Mouse (Mus musculus) limb, embryonic 11.5 days (tissue): ENCODE measurements around the gene Ren1. TPM values are rescaled to one million over a fixed set of nuclear protein-coding genes. Genes with fewer than 3 reads are reported as not detected.

Experiments used
- ATAC-seq: fragments of 200-750 bp; cut with Nextera tagmentation; 2 replicates; pipeline ENCODE4 v1.8.0; 2017; ENCODE audit warnings: low read depth; ENCODE audit not compliant: insufficient number of reproducible peaks, low FRiP score, low TSS enrichment
- DNase-seq: peaks from one replicate; pipeline ENCODE4 v3.0.0-alpha.2; 2015; ENCODE audit warnings: low spot score
- H3K27ac ChIP-seq: fragments of 300-500 bp; sonication (generic); replicated peaks from 2 replicates; pipeline ENCODE4 v1.5.1; 2014; ENCODE audit warnings: low read depth, mild to moderate bottlenecking, low read length
- H3K27me3 ChIP-seq: fragments of 300-500 bp; sonication (generic); 2 replicates; pipeline ENCODE4 v1.6.1; 2014; ENCODE audit warnings: mild to moderate bottlenecking, low read length, mixed read lengths; ENCODE audit not compliant: control insufficient read depth, insufficient read depth
- H3K36me3 ChIP-seq: fragments of 300-500 bp; sonication (generic); 2 replicates; pipeline ENCODE4 v1.6.1; 2014; ENCODE audit warnings: mild to moderate bottlenecking, low read length, moderate library complexity, mixed read lengths; ENCODE audit not compliant: control insufficient read depth, insufficient read depth
- H3K4me1 ChIP-seq: fragments of 300-500 bp; sonication (generic); 2 replicates; pipeline ENCODE4 v1.6.1; 2014; ENCODE audit warnings: low read length, mixed read lengths; ENCODE audit not compliant: control insufficient read depth, insufficient read depth
- H3K4me2 ChIP-seq: fragments of 300-500 bp; sonication (generic); 2 replicates; pipeline ENCODE4 v1.6.1; 2014; ENCODE audit warnings: low read depth, mild to moderate bottlenecking, moderate library complexity; ENCODE audit not compliant: severe bottlenecking
- H3K4me3 ChIP-seq: fragments of 300-500 bp; sonication (generic); 2 replicates; pipeline ENCODE4 v1.5.1; 2014; ENCODE audit warnings: low read depth, low read length
- H3K9ac ChIP-seq: fragments of 300-500 bp; sonication (generic); 2 replicates; pipeline ENCODE4 v1.6.1; 2014; ENCODE audit warnings: mild to moderate bottlenecking, low read length
- H3K9me3 ChIP-seq: fragments of 300-500 bp; sonication (generic); 2 replicates; pipeline ENCODE4 v1.6.1; 2016; ENCODE audit warnings: low read length; ENCODE audit not compliant: control insufficient read depth
- WGBS: fragments of 180-500 bp; shearing (Covaris S2); extraction: QIAGEN DNeasy Blood & Tissue Kit; methylation state at CpG from one replicate; pipeline ENCODE4 v1.1.7; 2014; 5-methylcytosine and 5-hydroxymethylcytosine counted together
- polyA plus RNA-seq: library from polyadenylated mRNA; unstranded; fragments of >200 nt; fragmentation: Nextera tagmentation; extraction: Ambion mirVana; gene quantifications from 2 replicates; pipeline ENCODE4 v1.2.1, GENCODE M21; 2014

The Ren1 gene
- polyA plus RNA-seq, 1 experiment from 2014 or later, result not detected

- ATAC-seq (no peak), DNase-seq (no peak)
- Histone ChIP-seq H3K9ac (no peak overlapping the region), H3K4me2 (no peak overlapping the region), H3K36me3 (no peaks in the 10 kb centered on the region), H3K27ac (no peak overlapping the region), H3K4me3 (no peak overlapping the region), H3K27me3 (no peaks in the 10 kb centered on the region), H3K9me3 (no peaks in the 10 kb centered on the region), H3K4me1 (peaks cover 8% of the 10 kb centered on the region)
- 65% methylated on average over 13 of the region's 13 CpGs for WGBS
Measured at GRCm38 (mm10) chr1:133400014-133400725, 49.9 kb downstream of the Ren1 start.

- H3K27me3 ChIP-seq, result no peaks in the 10 kb centered on the region
- no peak overlapping the region for H3K4me3 ChIP-seq
- no peaks in the 10 kb centered on the region for H3K36me3 ChIP-seq
- ATAC-seq (no peak), DNase-seq (no peak)
- H3K9ac ChIP-seq, result no peak overlapping the region
- 89% methylated on average over 4 of the region's 4 CpGs for WGBS
- no peak overlapping the region for H3K27ac ChIP-seq
- H3K4me2 ChIP-seq, result no peak overlapping the region
- H3K9me3 ChIP-seq, result no peaks in the 10 kb centered on the region
- peaks cover 11% of the 10 kb centered on the region for H3K4me1 ChIP-seq
Measured at GRCm38 (mm10) chr1:133404005-133404404, 53.7 kb downstream of the Ren1 start.

- Histone ChIP-seq H3K27ac (no peak overlapping the region; the same call in 1 of the 2 replicates), H3K9ac (no peak overlapping the region)
Measured at GRCm38 (mm10) chr1:133406614-133407013, 56.3 kb downstream of the Ren1 start.

DNA sequence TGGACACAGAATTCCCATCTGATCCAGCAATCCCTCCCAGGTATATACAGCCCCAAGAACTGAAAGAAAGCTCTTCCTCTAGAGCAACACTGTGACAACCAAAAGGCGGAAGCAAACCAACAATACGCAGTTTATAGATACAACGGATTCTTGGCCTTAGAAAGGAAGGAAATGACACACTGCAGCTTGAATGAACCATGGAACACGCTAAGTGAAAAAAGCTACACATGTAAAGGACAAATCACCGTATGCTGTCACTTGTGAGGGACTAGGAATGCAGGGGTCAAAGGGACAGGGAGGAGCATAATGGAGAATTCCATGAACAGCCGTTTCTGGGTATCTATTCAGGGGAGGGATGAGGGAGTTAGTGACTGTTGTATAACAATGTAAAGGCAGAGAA, 57.1 kb downstream of the Ren1 start:
- H3K4me1 ChIP-seq, result peaks cover 18% of the 10 kb centered on the region
- H3K27ac ChIP-seq, result no peak overlapping the region
- H3K9ac ChIP-seq, result no peak overlapping the region
- ATAC-seq, result no peak
- H3K36me3 ChIP-seq, result no peaks in the 10 kb centered on the region
- no peak overlapping the region for H3K4me2 ChIP-seq
- H3K27me3 ChIP-seq, result no peaks in the 10 kb centered on the region
- DNase-seq, result no peak
- no peaks in the 10 kb centered on the region for H3K9me3 ChIP-seq
- H3K4me3 ChIP-seq, result no peak overlapping the region
- 66% methylated on average over 6 of the region's 6 CpGs for WGBS

More at GRCm38 (mm10) chr1:133406614-133407013, 56.3 kb downstream of the Ren1 start:
- Histone ChIP-seq H3K27me3 (no peaks in the 10 kb centered on the region), H3K4me1 (peaks cover 18% of the 10 kb centered on the region), H3K4me3 (no peak overlapping the region), H3K36me3 (no peaks in the 10 kb centered on the region), H3K9me3 (no peaks in the 10 kb centered on the region), H3K4me2 (no peak overlapping the region)
- ATAC-seq, result no peak
- WGBS, result 86% methylated on average over 7 of the region's 7 CpGs
- DNase-seq, result no peak

- Histone ChIP-seq H3K27ac (peak overlapping the region; percentile 30; the same call in 1 of the 2 replicates), H3K27me3 (no peaks in the 10 kb centered on the region), H3K4me2 (no peak overlapping the region), H3K9ac (0 out of 2 replicates have a peak overlapping the region, but pooled peaks have one; percentile 4), H3K4me1 (peaks cover 18% of the 10 kb centered on the region), H3K36me3 (no peaks in the 10 kb centered on the region), H3K4me3 (no peak overlapping the region), H3K9me3 (no peaks in the 10 kb centered on the region)
- 28% methylated on average over 9 of the region's 9 CpGs for WGBS
- ATAC-seq, result no peak
- no peak for DNase-seq
Measured at GRCm38 (mm10) chr1:133408321-133408720, 58.0 kb downstream of the Ren1 start.

GRCm38 (mm10) chr1:133408880-133409516, 58.7 kb downstream of the Ren1 start:
- no peaks in the 10 kb centered on the region for H3K36me3 ChIP-seq
- 1% methylated on average over 6 of the region's 6 CpGs for WGBS
- DNase-seq (peak; percentile 64), ATAC-seq (no peak)
- H3K27ac ChIP-seq, result no peak overlapping the region; the same call in 1 of the 2 replicates
- H3K4me1 ChIP-seq, result peaks cover 18% of the 10 kb centered on the region
- H3K4me3 ChIP-seq, result no peak overlapping the region
- H3K27me3 ChIP-seq, result no peaks in the 10 kb centered on the region
- H3K9ac ChIP-seq, result no peak overlapping the region; the same call in 1 of the 2 replicates
- H3K4me2 ChIP-seq, result peak overlapping the region; percentile 8; the same call in 1 of the 2 replicates
- no peaks in the 10 kb centered on the region for H3K9me3 ChIP-seq

- H3K27me3 ChIP-seq, result no peaks in the 10 kb centered on the region
- H3K9me3 ChIP-seq, result no peaks in the 10 kb centered on the region
- peaks cover 18% of the 10 kb centered on the region for H3K4me1 ChIP-seq
- DNase-seq (no peak), ATAC-seq (no peak)
- H3K27ac ChIP-seq, result no peak overlapping the region; the same call in 1 of the 2 replicates
- no peak overlapping the region for H3K4me3 ChIP-seq
- H3K36me3 ChIP-seq, result no peaks in the 10 kb centered on the region
- H3K4me2 ChIP-seq, result no peak overlapping the region
- WGBS, result 55% methylated on average over 9 of the region's 9 CpGs
- no peak overlapping the region for H3K9ac ChIP-seq
Measured at GRCm38 (mm10) chr1:133409786-133410185, 59.5 kb downstream of the Ren1 start.
